Mouse (Mus musculus): ENCODE data around the gene Tia1.
A peak's percentile ranks its signal among the peaks of the same experiment; 100 is the strongest.

- TF ChIP-seq CTCF (IDR thresholded peaks at IDR 0.05; ENCODE audit: borderline replicate concordance, extremely low read depth, insufficient read depth, insufficient read length) (peak; percentile 86; the same call in 1 of the 2 replicates), POLR2A (IDR thresholded peaks at IDR 0.05; ENCODE audit: borderline replicate concordance, extremely low read depth, insufficient read depth, insufficient read length, poor library complexity, severe bottlenecking) (no peak)
Measured at GRCm38 (mm10) chr6:86364442-86365141, 39.4 kb upstream of the Tia1 start.

Measured in brain, embryonic 14.5 days (tissue).